Mouse (Mus musculus): ENCODE data around the gene Krt5.

DNA sequence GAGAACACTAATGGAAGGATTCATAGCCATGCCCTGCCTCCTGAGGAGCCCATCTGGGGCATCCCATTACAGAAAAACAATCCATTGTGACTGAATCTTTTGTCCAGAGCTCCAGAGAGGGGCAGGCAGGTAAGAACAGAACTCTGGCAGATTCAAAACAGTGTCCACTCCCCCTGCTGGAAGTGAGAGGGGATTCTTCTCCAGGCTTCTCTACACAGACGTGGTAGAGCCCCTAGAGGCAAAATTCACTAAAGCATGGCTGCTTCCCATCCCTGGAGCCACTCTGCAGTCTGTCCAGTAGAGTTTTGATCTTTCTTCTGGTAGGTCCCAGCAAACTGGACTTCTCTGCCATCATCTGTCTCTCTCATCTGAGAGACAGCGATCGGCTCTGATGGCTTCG is 8.6 kb downstream of the Krt5 start:
- no peak for TF ChIP-seq CTCF (IDR thresholded peaks at IDR 0.05; ENCODE audit: control insufficient read depth, insufficient read depth, insufficient read length)
- no peak for TF ChIP-seq USF1 (IDR thresholded peaks at IDR 0.05; ENCODE audit: low read depth)
- TF ChIP-seq MYOD1 (IDR thresholded peaks at IDR 0.05; ENCODE audit: control insufficient read depth, insufficient read length, low read depth) = no peak
- TF ChIP-seq MAX (IDR thresholded peaks at IDR 0.05) = no peak

All from C2C12 (cell line).